Mouse (Mus musculus): ENCODE data around the gene Btf3l4.

Btf3l4 gene

DNA sequence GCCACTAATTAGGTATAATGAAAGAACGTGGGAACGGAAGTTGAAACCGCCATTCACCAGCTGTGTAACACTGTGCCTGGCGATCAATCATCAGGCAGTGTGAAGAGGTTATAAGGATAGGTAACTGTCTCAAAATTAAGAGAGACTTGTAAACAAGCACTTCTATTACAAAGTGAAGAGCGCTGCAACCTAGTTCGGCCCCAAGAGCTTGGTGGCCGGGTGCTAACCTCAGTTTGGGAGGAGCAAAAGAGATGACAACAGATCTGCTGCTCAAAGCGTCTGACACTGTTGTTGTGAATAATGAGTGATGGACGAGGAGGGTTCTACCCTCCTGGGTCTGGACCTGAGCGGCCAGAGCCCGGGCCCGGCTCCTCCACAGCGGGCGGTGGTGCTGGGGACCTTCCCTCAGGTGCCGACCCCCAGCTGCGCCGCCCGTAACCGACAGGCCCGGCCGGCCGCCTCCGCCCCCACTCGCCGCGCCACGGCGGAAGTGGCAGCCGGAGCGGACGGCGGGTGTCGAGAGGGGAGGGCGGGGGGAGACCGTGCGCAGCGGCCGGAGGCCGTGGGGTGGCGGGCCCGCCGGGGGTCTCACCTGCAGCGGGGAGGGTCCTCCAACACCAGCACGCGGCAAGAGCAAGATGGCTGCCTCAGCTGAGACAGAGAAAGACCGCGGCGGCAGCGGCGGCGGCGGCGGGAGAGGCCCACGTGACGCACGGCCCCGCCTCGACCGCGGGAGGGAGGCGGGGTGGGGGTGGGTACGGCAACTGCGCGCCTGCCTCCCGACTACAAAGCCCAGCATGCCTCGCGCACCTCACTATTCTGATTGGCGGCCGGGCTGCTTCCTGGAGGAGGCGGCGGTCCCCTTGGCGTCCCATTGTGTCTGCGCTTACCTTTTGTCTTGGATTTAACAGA, at the start of gene Btf3l4:
Gene Btf3l4, minus strand, starts transcription at position 699 of the 912 bp plus-strand sequence.
- TF ChIP-seq GATA4 (IDR thresholded peaks at IDR 0.05; ENCODE audit: insufficient replicate concordance, low read length): no peak; the same call in 1 of the 2 replicates

DNA sequence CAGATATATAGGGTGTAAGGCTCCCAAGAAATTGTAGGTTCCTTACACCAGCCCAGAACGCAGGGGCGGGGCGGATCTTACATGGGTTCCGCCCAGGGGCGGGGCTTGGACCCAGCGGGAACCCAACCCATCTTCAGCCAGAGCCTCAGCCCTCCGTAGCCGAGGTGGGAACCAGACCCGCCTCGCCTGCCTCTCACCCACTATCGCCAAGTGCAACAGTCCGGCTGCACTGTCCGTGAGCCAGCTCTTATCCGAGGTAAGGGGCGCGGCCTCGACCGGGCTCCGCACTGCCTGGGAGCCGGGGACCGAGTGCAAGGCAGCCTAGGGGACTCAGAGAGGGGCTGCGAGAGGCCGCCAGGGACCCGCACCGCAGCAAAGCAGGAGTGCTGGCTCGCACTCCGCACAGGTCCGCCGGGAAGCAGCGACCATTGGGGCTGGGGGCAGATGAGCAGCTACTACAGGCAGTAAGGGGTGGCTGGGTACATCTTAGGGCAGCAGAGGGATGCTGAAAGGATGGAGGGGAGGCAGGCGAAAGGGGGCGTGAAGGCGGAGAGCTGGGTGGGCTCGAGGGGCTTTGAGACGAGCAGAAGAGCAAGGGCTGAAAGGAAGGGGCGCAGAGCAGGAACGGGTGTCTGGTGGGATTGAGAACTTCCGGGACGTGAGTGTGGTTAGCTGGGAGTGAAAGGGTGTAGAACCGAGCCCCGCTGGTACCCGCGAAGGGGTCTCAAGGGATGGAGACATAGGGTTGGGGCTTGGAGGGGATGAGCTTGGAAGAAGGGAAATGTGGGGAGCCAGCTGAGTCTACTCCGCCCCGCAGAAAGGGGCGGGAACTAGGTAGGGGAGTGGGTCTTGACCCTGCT, 45.8 kb upstream of the Btf3l4 start, which contains the start of gene Rab3b:
Gene Rab3b, plus strand, starts transcription at position 101 of the 860 bp plus-strand sequence.
- no peak for TF ChIP-seq GATA4 (IDR thresholded peaks at IDR 0.05; ENCODE audit: insufficient replicate concordance, low read length)

DNA sequence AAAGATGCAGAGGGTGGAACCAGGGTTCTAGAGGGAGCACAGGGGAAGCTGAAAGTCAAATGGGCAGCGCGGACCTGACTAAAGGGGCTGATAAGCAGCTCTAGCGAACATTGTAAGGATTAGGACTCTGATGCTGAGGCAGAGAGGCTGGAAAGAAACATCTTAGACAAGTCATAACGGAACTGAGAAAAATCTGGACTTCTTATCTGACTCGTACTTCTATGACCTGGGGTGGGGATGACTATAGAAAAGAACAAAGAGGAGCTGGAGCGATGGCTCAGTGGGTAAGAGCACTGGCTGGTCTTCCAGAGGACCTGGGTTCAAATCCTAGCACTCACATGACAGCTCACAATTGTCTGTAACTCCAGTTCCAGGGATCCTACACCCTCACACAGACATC, 44.5 kb upstream of the Btf3l4 start:
- no peak for TF ChIP-seq GATA4 (IDR thresholded peaks at IDR 0.05; ENCODE audit: insufficient replicate concordance, low read length)

DNA sequence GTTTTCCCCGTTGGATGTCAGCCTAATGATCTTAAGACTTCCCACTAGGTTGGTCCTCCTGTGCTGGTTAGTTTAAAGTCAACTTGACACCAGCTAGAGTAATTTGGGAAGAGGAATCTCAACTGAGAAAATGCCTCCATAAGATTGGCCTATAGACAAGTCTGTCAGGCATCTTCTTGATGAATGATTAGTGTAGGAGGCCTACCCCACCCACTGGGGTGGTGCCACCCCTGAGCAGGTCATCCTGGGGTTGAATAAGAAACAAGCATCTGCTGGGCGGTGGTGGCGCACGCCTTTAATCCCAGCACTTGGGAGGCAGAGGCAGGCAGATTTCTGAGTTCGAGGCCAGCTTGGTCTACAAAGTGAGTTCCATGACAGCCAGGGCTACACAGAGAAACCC, 40.3 kb upstream of the Btf3l4 start:
- no peak for TF ChIP-seq GATA4 (IDR thresholded peaks at IDR 0.05; ENCODE audit: insufficient replicate concordance, low read length)

DNA sequence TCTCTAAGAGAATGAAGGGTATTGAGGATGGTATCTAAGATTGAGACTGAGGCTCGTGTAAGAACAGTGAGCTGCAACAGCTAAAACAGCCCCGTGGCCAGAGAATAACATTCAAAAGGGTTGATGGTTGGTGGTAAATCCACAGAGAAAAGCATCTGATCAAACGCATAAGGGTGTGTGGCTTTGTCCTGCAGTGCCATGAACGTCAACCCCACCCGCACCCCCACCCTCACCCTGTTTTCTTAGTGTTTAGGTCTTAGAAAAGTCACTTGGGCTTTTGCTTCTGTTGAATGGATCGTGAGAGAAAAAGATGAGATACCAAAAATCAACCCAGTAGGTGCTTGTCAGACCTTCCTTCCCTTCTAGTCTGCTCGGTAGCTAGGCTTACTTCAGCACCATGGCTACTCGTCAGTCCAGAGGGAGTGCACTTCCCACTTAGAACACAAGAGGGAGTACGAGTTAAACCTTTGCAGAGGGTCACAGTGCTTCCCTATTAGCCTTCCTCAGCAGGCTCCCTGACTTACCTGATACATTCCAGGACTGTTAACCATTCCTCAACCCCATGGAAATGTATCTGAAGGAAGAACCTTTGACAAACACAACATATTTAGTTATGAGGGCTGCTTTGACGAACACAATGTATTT, 36.4 kb upstream of the Btf3l4 start:
- no peak for TF ChIP-seq GATA4 (IDR thresholded peaks at IDR 0.05; ENCODE audit: insufficient replicate concordance, low read length)

DNA sequence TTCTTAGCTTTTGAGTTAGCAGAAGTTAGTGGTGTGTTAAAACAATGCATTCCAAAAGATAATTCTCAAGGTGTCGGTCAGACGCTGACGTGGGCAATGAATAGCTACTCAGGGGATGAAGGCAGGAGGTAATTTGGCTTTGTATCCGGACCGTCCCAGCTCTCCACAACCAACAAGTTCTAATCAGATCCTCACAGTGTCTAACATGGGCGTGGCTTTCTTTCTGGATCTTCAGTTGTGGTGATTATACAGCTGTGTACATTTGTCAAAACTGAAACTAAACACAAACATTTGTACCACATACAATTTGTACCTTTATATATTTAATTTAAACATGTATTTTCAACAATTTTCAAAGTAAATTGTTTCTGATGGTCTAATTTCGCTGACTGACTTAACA, 33.4 kb upstream of the Btf3l4 start:
- TF ChIP-seq GATA4 (IDR thresholded peaks at IDR 0.05; ENCODE audit: insufficient replicate concordance, low read length): no peak

DNA sequence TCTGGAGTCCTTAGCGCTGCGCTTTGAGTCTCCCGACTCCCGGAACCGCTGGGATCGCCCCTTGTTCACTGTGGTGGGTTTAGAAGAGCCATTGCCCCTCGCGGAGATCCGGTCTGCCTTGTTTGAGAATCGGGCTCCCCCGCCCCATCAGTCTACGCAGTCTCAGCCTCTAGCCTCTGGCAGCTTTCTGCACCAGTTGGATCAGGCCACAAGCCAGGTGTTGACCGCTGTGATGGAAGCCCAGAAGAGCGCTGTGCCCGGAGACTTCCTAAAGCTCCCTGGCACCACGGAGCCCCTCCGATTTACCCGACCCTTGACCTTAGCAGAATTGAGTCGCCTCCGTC, 15.1 kb upstream of the Btf3l4 start, which contains the start of gene A730015C16Rik:
Gene A730015C16Rik, minus strand, starts transcription at position 115 of the 344 bp plus-strand sequence.
- no peak for TF ChIP-seq GATA4 (IDR thresholded peaks at IDR 0.05; ENCODE audit: insufficient replicate concordance, low read length)

DNA sequence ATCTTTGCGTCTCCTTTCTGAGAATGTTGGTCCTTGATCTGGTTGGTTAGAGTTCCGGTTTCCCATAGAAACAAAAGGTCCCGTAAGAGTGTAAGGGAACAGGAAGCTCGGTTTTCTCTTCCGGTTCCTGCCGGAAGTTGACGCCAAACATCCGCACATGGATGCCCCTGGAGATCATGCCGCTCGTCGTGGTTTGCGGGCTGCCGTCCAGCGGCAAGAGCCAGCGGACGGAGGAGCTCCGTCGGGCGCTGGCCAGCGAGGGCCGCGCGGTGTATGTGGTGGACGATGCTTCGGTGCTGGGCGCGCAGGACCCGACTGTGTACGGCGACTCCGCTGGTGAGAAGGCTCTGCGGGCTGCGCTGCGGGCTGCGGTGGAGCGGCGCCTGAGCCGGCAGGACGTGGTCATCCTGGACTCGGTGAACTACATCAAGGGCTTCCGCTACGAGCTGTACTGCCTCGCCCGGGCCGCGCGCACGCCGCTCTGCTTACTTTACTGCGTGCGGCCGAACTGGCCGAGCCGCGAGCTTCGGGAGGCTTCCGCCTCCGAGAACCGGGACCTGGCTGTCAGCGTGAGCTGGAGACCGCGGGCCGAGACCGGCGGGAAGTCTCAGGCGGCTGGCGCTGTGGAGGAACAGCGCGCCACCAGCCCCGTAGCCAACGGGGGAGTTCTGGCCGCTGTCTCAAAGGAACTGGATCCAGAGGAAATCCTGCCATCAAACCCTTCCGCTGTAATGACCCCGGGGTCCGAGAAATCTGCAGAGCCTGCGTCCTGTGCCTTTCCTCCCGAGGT, 14.5 kb upstream of the Btf3l4 start, which contains the start of gene Kti12:
Gene Kti12, plus strand, starts transcription at position 71 of the 790 bp plus-strand sequence.
- TF ChIP-seq GATA4 (IDR thresholded peaks at IDR 0.05; ENCODE audit: insufficient replicate concordance, low read length): peak; percentile 64; the same call in 1 of the 2 replicates

DNA sequence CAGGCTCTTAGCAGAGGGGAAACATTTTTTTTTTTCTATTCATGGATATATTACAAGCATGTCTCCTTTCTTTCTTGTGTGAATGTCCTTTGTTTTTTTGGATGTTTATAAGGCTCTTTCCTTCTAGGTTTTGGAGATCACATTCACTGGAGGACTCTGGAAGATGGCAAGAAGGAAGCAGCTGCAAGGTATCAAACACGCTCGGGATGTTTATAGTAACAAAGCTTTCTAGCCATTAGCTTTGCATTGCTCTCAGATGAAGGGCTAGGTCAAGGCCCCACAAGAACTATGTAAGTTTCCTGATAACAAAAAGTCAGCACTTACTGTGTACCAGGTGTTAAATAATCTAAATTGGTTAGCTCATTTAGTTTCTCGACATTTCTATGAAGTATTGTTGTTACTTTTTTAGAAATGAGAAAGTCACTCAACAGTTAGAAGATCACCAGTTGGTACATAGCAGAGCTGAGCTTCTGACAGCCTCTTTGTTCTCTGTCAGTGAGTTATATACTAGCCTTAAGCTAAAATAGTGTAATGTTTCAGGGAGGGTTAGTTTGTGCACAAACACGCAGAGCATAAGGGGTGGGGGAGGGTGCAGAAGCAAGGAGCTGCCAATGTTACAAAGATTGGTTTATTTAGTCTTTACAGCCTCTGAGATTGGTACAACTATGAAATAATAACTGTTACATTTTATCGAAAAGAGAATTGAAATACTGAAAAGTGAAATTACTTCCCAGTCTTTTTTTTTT, 12.6 kb upstream of the Btf3l4 start:
- no peak for TF ChIP-seq GATA4 (IDR thresholded peaks at IDR 0.05; ENCODE audit: insufficient replicate concordance, low read length)

DNA sequence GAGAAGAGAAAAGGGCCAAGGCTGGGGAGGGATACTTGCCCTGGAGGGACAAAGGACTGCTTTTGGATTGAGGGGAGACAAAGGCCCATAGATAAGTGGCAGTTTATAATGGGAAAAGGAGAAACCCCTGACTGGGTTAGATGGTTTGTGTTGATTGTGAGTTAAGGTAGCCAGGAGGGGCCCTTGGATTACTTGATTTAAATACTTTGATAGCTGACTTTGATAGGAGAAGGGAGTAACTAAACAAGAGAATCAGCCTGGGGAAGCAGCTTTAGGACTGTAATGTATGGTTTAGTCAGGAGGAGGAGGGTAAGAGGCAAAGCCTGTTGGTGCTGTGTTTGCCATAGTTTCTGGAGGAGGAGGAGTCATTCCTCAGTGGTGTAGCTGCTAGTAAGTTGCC, 9.9 kb upstream of the Btf3l4 start:
- TF ChIP-seq GATA4 (IDR thresholded peaks at IDR 0.05; ENCODE audit: insufficient replicate concordance, low read length): no peak

DNA sequence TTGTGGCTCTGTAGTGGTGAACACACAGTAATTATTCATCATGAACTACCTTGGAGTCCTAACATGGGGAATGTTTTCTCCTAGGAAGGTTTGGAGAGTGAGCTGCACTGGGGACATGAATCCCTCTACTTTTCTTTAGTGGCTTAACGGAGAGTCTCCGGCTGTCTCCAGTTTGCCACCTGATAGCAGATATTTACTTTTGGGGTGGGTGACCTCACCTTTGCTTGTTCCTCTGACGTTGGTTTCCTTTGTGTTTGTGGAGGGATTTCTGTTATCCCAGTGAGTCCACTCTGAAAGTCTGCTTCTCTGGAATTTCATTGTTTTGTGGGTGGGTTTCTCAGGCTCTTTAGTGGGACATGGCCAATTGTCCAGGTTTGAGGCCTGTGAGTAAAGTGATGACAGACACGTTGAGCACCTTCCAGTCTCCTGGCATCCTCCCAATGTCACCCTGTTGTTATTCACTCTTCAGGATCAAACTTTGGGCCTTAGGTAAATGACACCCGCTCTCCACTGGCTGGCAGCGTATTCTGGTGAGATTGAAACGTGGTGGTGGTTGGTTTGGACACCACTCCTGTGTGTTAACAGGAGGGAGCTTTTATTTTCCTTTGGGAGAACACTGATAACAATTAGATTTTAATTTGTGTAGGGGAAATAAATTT, 8.6 kb upstream of the Btf3l4 start:
- TF ChIP-seq GATA4 (IDR thresholded peaks at IDR 0.05; ENCODE audit: insufficient replicate concordance, low read length): no peak

DNA sequence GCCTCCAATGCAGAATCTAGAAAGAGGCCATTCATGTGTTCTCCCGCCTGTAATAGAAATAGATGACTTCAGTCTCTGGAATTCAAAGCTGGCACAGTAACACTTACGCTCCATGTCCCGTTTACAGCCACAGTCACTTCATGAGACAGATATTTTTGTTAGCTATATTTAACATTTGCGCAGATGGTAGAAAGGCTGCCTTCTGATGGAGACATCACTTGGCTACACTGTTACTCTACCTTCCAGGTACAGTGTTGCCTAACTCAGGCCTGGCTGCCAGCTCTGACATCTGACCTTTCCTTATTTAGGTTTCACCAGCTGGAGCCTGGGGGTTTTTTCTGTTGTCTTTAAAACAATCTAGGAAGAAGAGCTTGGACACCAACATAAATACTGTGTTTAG, 4.6 kb upstream of the Btf3l4 start:
- no peak for TF ChIP-seq GATA4 (IDR thresholded peaks at IDR 0.05; ENCODE audit: insufficient replicate concordance, low read length)

DNA sequence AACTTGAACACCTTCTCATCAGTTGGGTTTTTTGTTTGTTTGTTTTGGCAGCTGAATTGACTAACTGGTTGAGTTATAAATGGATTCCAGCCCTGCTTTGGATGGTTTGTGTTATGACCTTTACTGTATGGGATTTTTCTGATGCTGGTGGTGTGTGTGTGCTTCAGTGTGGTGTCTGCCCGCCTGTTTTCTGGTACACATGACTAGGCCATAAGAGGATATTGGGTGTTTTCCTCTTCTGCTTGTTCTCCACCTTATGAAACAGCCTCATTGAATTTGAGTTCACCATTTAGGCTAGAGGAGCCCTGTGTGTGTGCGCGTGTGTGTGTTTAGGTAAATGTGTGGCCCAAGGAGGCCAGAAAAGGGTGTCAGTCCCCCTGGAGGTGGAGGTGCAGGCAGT, 2.1 kb upstream of the Btf3l4 start:
- no peak for TF ChIP-seq GATA4 (IDR thresholded peaks at IDR 0.05; ENCODE audit: insufficient replicate concordance, low read length)
